Mouse (Mus musculus): ENCODE results near the gene Grid2ip. TPM values are rescaled to one million over a fixed set of nuclear protein-coding genes. Genes with fewer than 3 reads are reported as not detected.

Grid2ip gene
- 1 to 10 TPM; 1.6 to 1.8 TPM for total RNA-seq (2021)

GRCm38 (mm10) chr5:143356686-143357388 lies at the start of gene Grid2ip:
Grid2ip (plus strand) TSS chr5:143357338.
- DNase-seq, result no peak

- DNase-seq, result no peak
Observed at GRCm38 (mm10) chr5:143308825-143309224, 48.3 kb upstream of the Grid2ip start.

- DNase-seq, result no peak
Observed at GRCm38 (mm10) chr5:143309916-143310315, 47.2 kb upstream of the Grid2ip start.

GRCm38 (mm10) chr5:143311886-143312285 lies 45.3 kb upstream of the Grid2ip start:
- peak; percentile 73 to 77 for DNase-seq

GRCm38 (mm10) chr5:143314183-143314729 lies 42.9 kb upstream of the Grid2ip start:
- no peak for DNase-seq

- DNase-seq, result peak; percentile 83 to 85
Observed at GRCm38 (mm10) chr5:143314730-143315513, 42.2 kb upstream of the Grid2ip start, which contains the start of gene E130309D02Rik. E130309D02Rik (minus strand) TSS chr5:143315360.

GRCm38 (mm10) chr5:143315514-143315888 lies 41.6 kb upstream of the Grid2ip start:
- no peak for DNase-seq

- no peak for DNase-seq
Observed at GRCm38 (mm10) chr5:143316605-143317287, 40.4 kb upstream of the Grid2ip start.

GRCm38 (mm10) chr5:143317288-143317610 lies 39.9 kb upstream of the Grid2ip start:
- DNase-seq, result no peak

- DNase-seq, result peak; percentile 91 to 92
Observed at GRCm38 (mm10) chr5:143328690-143329495, 28.2 kb upstream of the Grid2ip start, which contains the start of gene Zdhhc4. Zdhhc4 (minus strand) TSS chr5:143329256.

GRCm38 (mm10) chr5:143333872-143334271 lies 23.3 kb upstream of the Grid2ip start:
- DNase-seq, result peak; percentile 69 to 75

- DNase-seq, result no peak
Observed at GRCm38 (mm10) chr5:143334418-143335088, 22.6 kb upstream of the Grid2ip start.

- no peak for DNase-seq
Observed at GRCm38 (mm10) chr5:143335089-143335460, 22.1 kb upstream of the Grid2ip start.

- DNase-seq, result no peak
Observed at GRCm38 (mm10) chr5:143336559-143336958, 20.6 kb upstream of the Grid2ip start.

- no peak for DNase-seq
Observed at GRCm38 (mm10) chr5:143339603-143340002, 17.5 kb upstream of the Grid2ip start.

- no peak for DNase-seq
Observed at GRCm38 (mm10) chr5:143346367-143346766, 10.8 kb upstream of the Grid2ip start.

- DNase-seq, result no peak
Observed at GRCm38 (mm10) chr5:143356017-143356416, 1.1 kb upstream of the Grid2ip start.

GRCm38 (mm10) chr5:143357564-143357963 lies 426 bp downstream of the Grid2ip start:
- no peak for DNase-seq

GRCm38 (mm10) chr5:143359263-143359662 lies 2.1 kb downstream of the Grid2ip start:
- DNase-seq, result no peak

GRCm38 (mm10) chr5:143360000-143360399 lies 2.9 kb downstream of the Grid2ip start:
- no peak for DNase-seq

GRCm38 (mm10) chr5:143361428-143361827 lies 4.3 kb downstream of the Grid2ip start:
- no peak for DNase-seq
